Mouse (Mus musculus) layer of hippocampus, adult 2 months (tissue): ENCODE results near the gene Zfp600. TPM values are rescaled to one million over a fixed set of nuclear protein-coding genes. Genes with fewer than 3 reads are reported as not detected.
"Not testable (repeated sequence)": the region's sequence is repeated elsewhere in the genome, so short reads cannot be mapped to it uniquely, and the experiment has no call there.

Source experiments
- DNase-seq, 2 experiments: peaks; one replicate each; pipeline ENCODE4 v3.0.0; 2022; ENCODE audit warnings: low spot score in 2 of 2
- H3K27ac ChIP-seq: fragments of 200-600 bp; 2 replicates; pipeline ENCODE4 v1.8.1; 2022
- H3K4me3 ChIP-seq: fragments of 200-600 bp; 2 replicates; pipeline ENCODE4 v1.8.1; 2022; ENCODE audit warnings: mild to moderate bottlenecking
- long read RNA-seq, 2 experiments: library from polyadenylated mRNA; stranded (forward); transcript quantifications; one replicate each; pipeline ENCODE4 v2.0.0; 2021; ENCODE audit warnings: borderline mapping rate in 2 of 2
- total RNA-seq, 2 experiments: library from RNA; stranded (reverse); gene quantifications; 2 replicates each; pipeline ENCODE4 v1.2.3; 2021

Gene Zfp600
- not detected for total RNA-seq
- long read RNA-seq, experiment 1 = 0 reads
- long read RNA-seq, experiment 2 = 0 reads

DNA sequence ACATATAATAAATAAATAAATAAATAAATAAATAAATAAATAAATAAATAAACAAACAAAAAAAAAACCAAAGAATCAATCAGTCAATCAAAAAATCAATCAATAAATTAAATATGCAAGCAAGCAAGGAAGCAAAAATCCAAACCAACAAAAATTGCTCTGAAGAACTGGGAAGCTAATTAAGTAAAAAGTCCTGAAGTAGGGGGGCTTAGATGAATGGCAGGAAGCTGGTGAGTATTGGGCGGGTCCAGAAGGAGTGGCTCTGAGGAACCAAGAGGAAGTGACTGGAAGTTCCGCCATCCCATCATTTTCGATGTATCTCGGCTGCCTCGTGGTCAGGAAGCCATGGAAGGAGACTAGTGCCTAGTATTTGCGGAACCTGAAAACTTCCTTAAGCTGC lies at the start of gene Zfp600:
TSS of gene Zfp600 (plus strand) at position 301 of the 400 bp plus-strand sequence.
- not testable (repeated sequence) for H3K27ac ChIP-seq, DNase-seq, H3K4me3 ChIP-seq

DNA sequence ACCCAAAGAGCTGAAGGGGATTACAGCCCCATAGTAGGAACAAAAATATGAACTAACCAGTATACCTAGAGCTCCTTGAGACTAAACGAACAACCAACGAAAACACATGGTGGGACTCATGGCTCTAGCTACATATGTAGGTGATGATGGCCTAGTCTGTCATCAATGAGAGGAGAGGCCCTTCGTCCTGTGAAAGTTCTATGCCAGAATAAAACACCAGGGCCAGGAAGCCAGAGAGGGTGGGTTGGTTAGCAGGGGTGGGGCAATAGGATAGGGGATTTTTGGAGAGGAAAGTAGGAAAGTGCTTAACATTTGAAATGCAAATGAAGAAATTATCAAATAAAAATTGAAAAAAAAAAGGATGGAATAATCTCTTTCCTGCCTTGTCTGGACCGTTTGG lies 6.3 kb downstream of the Zfp600 start:
- H3K27ac ChIP-seq, H3K4me3 ChIP-seq, DNase-seq: not testable (repeated sequence)

DNA sequence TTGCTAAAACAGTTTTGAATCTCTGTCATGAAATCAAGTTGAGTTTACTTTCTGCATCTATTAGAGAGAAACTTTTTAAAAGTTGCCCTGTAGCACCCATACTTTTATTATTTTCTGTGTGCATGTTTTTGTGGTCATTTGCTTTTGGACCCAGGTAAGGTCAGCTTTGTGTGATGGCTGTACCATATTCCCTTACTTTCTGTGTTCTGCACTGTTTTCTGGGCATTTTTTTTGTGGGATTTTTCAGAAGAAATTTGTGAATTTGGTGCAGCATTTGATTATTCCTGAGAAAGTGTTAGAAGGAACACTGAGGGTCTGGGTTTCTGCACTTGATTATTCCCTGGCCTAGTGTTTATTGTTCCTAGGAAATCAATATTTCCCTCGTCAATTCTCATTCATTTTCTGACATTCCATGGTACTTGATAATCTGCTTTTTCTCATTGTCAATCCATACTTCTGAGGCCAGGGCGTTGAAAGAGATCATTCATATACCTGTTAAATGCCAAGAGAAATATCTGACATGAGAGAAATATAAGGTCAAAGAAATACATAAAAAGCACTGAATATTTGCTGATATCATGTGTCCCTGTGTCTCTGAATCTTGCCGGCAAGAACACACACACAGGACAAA lies 10.7 kb downstream of the Zfp600 start:
- not testable (repeated sequence) for H3K4me3 ChIP-seq, DNase-seq, H3K27ac ChIP-seq

DNA sequence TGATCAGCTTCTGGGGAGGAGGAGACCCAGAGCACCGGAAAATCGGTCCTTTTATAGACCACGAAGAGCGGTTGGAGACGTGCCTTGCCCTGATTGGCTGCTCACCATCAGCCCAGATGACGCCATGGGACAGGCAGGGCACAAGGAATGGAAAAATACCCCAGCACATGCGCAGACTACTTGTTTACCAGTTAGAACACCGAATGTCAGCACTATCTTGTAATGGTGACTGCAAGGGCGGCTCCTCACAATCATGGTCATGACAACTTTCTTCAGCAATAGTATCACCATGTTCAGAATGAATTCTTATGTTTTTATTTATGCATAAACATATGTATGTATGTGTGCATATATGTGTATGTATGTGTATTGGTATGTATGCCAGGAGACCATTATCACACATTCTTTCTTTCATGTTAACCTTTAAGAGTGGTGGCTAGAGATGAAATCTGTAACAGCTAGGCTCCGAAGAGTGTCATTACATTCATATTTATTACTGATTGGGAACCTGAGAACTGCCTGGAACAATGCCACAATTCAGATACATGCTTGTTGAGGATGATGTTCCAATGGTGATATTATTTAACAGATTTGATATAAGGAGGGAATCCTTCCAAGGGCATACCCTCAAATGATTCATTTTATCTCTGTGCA lies 11.4 kb downstream of the Zfp600 start:
- not testable (repeated sequence) for H3K4me3 ChIP-seq, H3K27ac ChIP-seq, DNase-seq

DNA sequence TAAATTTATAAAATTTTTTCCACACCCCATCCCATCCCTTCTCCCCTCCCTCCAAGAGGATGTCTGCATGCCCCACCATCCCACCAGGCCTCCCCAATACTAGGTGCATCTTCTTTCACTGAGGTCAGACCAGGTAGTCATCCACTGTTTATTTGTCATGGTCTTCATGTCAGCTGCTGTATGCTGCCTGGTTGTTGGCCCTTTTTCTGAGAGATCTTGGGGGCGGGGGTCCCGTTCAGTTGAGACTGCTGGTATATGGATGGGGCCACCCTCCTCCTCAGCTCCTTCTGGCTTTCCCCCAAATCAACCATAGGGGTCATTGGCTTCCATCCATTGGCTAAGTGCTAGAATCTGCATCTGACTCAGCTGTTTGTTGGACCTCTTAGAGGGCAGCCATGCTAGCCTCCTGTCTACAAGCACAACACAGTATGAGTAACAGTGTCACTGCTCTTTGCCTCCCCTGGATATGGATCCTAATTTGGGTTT lies 12.1 kb downstream of the Zfp600 start:
- H3K4me3 ChIP-seq, DNase-seq, H3K27ac ChIP-seq: not testable (repeated sequence)

DNA sequence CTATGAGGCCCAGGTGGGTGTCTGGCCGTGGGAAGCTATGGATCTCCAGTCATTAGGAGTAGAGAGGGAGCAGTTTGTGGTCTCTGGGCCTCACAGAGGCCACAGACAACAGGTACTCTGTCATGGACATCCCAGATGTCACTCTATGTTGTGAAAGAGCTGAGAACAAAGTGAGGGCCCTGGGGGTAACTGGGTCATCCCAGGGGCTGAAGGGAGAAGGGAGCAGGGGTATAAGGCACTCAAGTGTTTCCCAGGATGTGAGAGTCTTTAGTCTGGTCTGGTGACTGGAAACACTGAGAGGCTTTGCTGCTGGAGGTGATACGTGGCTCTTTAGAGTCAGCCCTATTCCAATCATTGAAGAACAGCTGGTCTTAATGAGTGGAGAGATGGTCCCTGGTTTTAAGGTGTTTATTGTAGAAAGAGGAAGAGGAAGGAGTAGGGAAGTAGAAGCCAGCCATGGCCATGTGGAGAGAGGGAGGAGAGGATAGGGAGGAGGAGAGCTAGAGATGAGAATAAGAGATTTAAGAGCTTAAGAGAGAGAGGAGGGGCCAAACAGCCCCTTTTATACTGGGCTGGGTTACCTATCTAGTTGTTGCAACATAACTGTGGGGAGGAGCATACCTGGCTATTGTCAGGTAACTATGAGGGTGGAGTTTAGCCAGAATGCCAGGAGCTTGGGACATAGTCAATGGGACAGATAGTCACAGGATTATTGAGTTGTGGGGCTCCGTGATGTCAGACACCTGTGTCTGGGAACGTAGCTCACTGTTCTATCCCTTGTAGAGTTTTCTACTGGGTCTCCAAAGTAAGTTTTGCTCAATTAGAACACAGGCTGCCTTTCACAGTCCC lies 17.0 kb downstream of the Zfp600 start:
- H3K27ac ChIP-seq, DNase-seq, H3K4me3 ChIP-seq: not testable (repeated sequence)

DNA sequence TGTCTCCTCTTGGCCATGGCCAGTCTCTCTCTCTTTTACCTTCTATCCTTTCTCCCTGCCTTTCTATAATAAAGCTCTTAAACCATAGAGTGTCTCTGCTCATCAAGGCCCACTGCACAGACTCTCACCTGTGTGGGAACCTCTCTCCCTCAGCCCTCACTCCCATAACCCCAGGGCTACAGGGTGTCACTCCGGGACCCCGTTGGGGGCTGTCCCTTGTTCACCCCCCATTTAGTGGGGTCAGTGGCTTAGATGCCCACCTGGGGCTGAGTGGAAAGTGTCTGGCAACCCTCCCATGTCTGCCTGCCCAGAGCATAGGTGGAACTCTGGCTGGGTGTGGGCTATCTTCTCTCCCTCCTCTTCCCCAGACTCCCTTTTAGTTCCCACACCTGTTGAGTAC lies 47.7 kb downstream of the Zfp600 start:
- not testable (repeated sequence) for H3K27ac ChIP-seq, H3K4me3 ChIP-seq

DNA sequence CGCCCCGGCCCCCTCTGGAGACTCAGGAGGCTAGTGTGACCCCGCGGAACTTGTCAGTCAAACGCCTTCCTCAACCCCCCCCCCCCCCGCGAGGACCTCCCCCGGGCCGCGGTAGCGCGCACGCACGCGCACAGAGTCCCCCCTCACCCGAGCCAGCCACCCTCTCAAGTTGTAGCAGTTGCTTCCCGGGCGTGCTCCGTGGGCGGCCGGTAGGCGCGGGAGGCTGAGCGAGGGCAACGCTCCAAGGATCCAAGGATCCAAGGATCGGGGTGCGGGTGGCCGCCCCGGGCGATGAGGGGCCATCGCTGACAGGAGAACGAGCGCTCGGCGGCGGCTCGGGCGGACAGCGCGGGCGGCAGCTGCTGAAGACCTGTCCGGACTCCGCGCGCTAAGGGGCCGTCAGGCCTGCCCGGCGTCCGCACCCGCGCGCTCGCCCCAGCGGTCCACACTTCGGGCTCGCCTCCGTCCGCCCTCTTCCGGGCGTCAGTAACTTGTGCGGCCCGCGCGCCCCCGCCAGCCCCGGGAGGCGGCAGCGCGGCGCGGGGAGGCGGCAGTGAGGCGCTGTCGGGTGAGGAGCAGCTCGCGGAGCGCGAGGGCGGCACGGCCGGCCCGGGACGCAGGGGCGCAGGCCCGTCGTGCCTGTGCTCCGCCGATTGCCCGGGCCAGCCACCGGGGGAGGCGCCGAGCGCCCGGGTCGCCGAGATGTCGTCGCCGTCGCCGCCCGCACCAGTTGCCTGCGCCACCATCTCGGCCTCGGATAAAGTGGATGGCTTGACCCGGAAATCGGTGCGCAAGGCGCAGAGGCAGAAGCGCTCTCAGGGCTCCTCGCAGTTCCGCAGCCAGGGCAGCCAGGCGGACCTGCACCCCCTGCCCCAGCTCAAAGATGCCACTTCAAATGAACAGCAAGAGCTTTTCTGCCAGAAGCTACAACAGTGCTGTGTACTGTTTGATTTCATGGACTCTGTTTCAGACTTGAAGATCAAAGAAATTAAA lies 82.9 kb downstream of the Zfp600 start:
- DNase-seq, H3K27ac ChIP-seq, H3K4me3 ChIP-seq: not testable (repeated sequence)

More for the DNA sequence above, 47.7 kb downstream of the Zfp600 start:
- not testable (repeated sequence) for DNase-seq

DNA sequence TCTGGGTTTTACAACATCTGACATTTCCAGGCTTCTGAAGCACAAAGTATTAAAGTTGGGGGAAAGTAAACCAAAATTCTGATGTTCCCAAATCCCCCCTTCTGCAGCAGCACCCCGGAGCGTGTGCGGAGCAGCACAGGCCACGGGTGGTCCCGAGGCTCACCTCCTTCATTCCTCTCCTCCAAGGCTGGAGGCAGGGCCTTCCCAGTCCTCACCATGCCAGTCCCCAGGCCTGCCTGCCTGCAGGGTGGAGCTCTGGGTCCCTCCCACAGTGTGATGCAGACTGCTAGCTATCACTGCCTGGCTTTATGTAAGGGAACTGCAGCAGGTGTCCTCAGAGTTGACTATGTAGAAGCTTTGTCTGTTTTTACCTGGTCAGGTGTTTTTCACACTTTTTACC lies 85.5 kb downstream of the Zfp600 start:
- not testable (repeated sequence) for H3K27ac ChIP-seq, DNase-seq, H3K4me3 ChIP-seq

Other genes with a start within 250 kb of the Zfp600 start
- not detected for gene Zfp987, start 59.5 kb upstream of the Zfp600 start, total RNA-seq